Mouse (Mus musculus): ENCODE measurements around the gene A830005F24Rik. TPM values are rescaled to one million over a fixed set of nuclear protein-coding genes. Genes with fewer than 3 reads are reported as not detected.

Gene A830005F24Rik
- polyA plus RNA-seq, 1 experiment = 1.6 TPM

DNA sequence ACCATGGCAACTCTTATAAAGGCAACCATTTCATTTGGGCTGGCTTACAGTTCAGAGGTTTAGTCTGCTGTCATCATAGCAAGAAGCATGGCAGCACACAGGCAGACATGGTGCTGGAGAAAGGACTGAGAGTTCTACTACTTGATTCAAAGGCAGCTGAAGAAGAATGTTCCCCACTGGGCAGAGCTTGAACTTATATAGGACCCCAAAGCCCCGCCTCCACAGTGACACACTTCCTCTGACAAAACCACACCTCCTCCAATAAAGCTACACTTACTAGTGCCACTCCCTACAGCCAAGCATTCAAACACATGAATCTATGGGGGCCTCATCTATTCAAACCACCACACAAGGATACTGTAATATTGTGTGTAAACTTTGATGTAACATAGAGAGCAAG is 41.2 kb downstream of the A830005F24Rik start:
- Histone ChIP-seq H3K4me3 (ENCODE audit: insufficient read depth, low read length) (no peak overlapping the region), H3K27ac (ENCODE audit: insufficient read depth, low read length) (no peak overlapping the region), H3K4me1 (ENCODE audit: control insufficient read depth, insufficient read depth, low read length) (peaks cover 6% of the 10 kb centered on the region; the same call in 1 of the 2 replicates)
- TF ChIP-seq CTCF (IDR thresholded peaks at IDR 0.05; ENCODE audit: extremely low read depth, insufficient read depth, low read length) (no peak), POLR2A (IDR thresholded peaks at IDR 0.05; ENCODE audit: extremely low read depth, insufficient read depth, low read length) (no peak)

GRCm38 (mm10) chr13:48555976-48556375 is 42.6 kb downstream of the A830005F24Rik start:
- peaks cover 6% of the 10 kb centered on the region; the same call in 1 of the 2 replicates for H3K4me1 ChIP-seq (ENCODE audit: control insufficient read depth, insufficient read depth, low read length)
- H3K4me3 ChIP-seq (ENCODE audit: insufficient read depth, low read length) = no peak overlapping the region
- no peak for TF ChIP-seq POLR2A (IDR thresholded peaks at IDR 0.05; ENCODE audit: extremely low read depth, insufficient read depth, low read length)
- TF ChIP-seq CTCF (IDR thresholded peaks at IDR 0.05; ENCODE audit: extremely low read depth, insufficient read depth, low read length) = no peak
- no peak overlapping the region for H3K27ac ChIP-seq (ENCODE audit: insufficient read depth, low read length)

GRCm38 (mm10) chr13:48561481-48561880 is 48.1 kb downstream of the A830005F24Rik start:
- H3K4me3 ChIP-seq (ENCODE audit: insufficient read depth, low read length) = no peak overlapping the region
- H3K27ac ChIP-seq (ENCODE audit: insufficient read depth, low read length) = no peak overlapping the region
- H3K4me1 ChIP-seq (ENCODE audit: control insufficient read depth, insufficient read depth, low read length) = peaks cover 4% of the 10 kb centered on the region; the same call in 1 of the 2 replicates
- TF ChIP-seq CTCF (IDR thresholded peaks at IDR 0.05; ENCODE audit: extremely low read depth, insufficient read depth, low read length) (no peak), POLR2A (IDR thresholded peaks at IDR 0.05; ENCODE audit: extremely low read depth, insufficient read depth, low read length) (no peak)

DNA sequence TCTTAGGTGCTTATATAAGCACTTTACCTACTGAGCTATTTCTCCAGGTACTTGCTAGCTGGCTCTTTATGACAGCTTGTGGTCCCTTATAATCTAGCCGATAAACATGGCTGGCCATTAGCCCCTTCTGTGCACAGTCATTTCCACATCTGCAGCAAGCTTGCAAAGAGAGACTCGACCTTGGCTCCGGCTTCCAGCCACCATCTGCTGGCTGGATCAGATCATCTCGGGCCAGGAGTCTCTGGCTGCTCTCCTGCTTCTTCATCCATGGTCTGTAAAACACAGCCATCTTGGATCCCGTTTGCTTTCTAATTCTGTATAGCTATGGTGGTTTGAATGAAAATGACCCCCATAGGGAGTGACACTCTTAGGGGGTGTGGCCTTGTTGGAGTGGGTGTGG is 49.0 kb downstream of the A830005F24Rik start:
- Histone ChIP-seq H3K27ac (ENCODE audit: insufficient read depth, low read length) (no peak overlapping the region), H3K4me3 (ENCODE audit: insufficient read depth, low read length) (no peak overlapping the region), H3K4me1 (ENCODE audit: control insufficient read depth, insufficient read depth, low read length) (peaks cover 4% of the 10 kb centered on the region; the same call in 1 of the 2 replicates)
- no peak for TF ChIP-seq POLR2A (IDR thresholded peaks at IDR 0.05; ENCODE audit: extremely low read depth, insufficient read depth, low read length)
- TF ChIP-seq CTCF (IDR thresholded peaks at IDR 0.05; ENCODE audit: extremely low read depth, insufficient read depth, low read length) = no peak

Other genes starting within 250 kb of the A830005F24Rik start
- gene Zfp169, start 119 bp upstream of the A830005F24Rik start, polyA plus RNA-seq (2012; rRNA removed) = 13.9 and 14.0 TPM in 2 replicates
- 15.4 and 16.6 TPM in 2 replicates for gene Ptpdc1, start 112.1 kb downstream of the A830005F24Rik start, polyA plus RNA-seq (2012; rRNA removed)
- not detected in 2 replicates for gene Barx1, start 149.4 kb downstream of the A830005F24Rik start, polyA plus RNA-seq (2012; rRNA removed)